ENCODE assay signal across 23 mouse cellular contexts in the genomic region with DNA sequence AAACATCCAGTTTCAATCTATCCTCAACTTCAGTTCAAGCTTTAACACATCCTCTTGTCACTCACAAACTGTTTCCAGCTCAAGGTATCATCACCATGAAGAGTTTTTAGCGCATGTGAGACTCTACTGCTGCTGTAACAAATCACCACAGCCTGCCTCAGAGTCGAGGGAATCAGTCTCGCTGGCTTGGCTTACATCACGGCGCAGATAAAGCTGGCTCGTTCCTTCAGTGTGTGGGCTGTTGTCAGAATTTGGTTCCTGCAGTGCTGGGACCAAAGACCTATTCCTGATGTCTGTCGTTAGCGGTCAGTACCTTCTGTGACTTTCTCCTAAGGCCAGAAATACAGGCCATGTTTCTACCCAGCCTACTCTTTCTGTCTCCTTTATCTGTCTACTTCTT. TPM values are rescaled to one million over a fixed set of nuclear protein-coding genes. Genes with fewer than 3 reads are reported as not detected.
A peak's percentile ranks its signal among the peaks of the same experiment; 100 is the strongest.
DNase-seq lines count a peak whose midpoint lies in the region; ATAC-seq and TF ChIP-seq lines count a peak whose summit lies in the region.
"Had no signal": no experiment of that assay in that cellular context is flagged by ENCODE, and none has a peak within 500 bp of the region (broad histone marks: within the 10 kb centered on the region; RNA-seq: fewer than 3 reads in every experiment).

No protein-coding gene starts in this region.

- peak overlapping the region; percentile 44; the same call in 1 of the 2 replicates for H3K27ac ChIP-seq in layer of hippocampus, adult 2 months

- TF ChIP-seq CTCF in layer of hippocampus, adult 2 months (conservative IDR thresholded peaks at IDR 0.05) = no peak

- peak; percentile 56; the same call in 1 of the 2 replicates for ATAC-seq in frontal cortex, adult (ENCODE audit: low TSS enrichment)
- ATAC-seq: activated CD4-positive, CD25-positive, alpha-beta regulatory T cell, adult 4 months; CD4-positive, CD25-positive, alpha-beta regulatory T cell, adult 4 months; Patski had no signal

- H3K4me3 ChIP-seq in layer of hippocampus, adult 2 months = no peak overlapping the region

- DNase-seq in frontal cortex, postnatal 14 days (ENCODE audit: low spot score in 2 of 2) = no peak
- no peak for DNase-seq in layer of hippocampus, adult 2 months (ENCODE audit: low spot score in 2 of 2)
- no peak for DNase-seq in layer of hippocampus, adult 11-12 months (ENCODE audit: low spot score)
- peak; percentile 40 for DNase-seq in right cerebral cortex, adult 18-20 months
- no peak for DNase-seq in right cerebral cortex, postnatal 25 days
- peak; percentile 54 for DNase-seq in brain, adult 2 months (ENCODE audit: low read depth, low spot score)
- no peak for DNase-seq in kidney, postnatal 25 days
- DNase-seq: adrenal gland, adult 2 months; adrenal gland, adult 8-10 months; adrenal gland, postnatal 10 days; adrenal gland, postnatal 14 days; adrenal gland, postnatal 25 days; adrenal gland, postnatal 36 days; B cell, adult 2 months; cerebellum, adult 11 months; cerebellum, adult 11-12 months; cerebellum, adult 18-20 months had no signal

RNA-seq across cellular contexts. Expression of a gene that starts 49.4 kb away (rescaled TPM):
- under 1 TPM; 0.93 to 1.00 TPM for total RNA-seq in layer of hippocampus, adult 2 months (2021)
- total RNA-seq: CH12.LX, G1E had no signal

Comparison
In these comparisons a context has a peak if more than half of its experiments do, and no peak if none do; other contexts are left out.
1. DNase-seq: peak in right cerebral cortex, adult 18-20 months (single experiment) and brain, adult 2 months (single experiment); none in frontal cortex, postnatal 14 days (0 of 2), layer of hippocampus, adult 2 months (0 of 2), layer of hippocampus, adult 11-12 months (single experiment), right cerebral cortex, postnatal 25 days (single experiment) and kidney, postnatal 25 days (0 of 2).